Mouse (Mus musculus): Measurements from ENCODE around the gene Dicer1. TPM values are rescaled to one million over a fixed set of nuclear protein-coding genes. Genes with fewer than 3 reads are reported as not detected.

Gene Dicer1
- polyA plus RNA-seq, 1 experiment = 5.1 TPM

DNA sequence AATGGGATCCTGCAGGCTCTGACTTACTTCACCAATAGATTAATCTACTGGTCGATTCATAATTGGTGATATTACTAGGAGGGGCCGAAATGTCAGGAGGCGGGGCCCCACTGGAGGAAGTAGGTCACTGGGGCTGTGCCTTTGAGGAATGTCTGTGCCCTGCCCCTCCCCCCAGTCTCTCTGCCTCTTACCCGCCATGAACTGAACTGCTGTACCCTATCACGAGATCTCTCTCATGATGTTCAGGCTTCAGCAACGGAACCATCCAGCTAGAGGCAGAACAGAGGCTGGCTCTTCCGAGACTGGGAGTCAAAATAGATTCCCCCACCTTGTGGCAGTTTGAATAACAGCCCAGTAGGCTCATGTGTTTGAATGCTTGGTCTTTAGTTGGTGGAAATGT, 6.3 kb upstream of the Dicer1 start:
- Histone ChIP-seq H3K79me2 (ENCODE audit: control insufficient read depth, insufficient read depth) (no peaks in the 10 kb centered on the region), H3K36me3 (ENCODE audit: control insufficient read depth, insufficient read depth) (no peaks in the 10 kb centered on the region), H3ac (ENCODE audit: control insufficient read depth, insufficient read length) (no peak overlapping the region), H3K4me3 (no peak overlapping the region), H3K27me3 (ENCODE audit: control insufficient read depth, insufficient read depth, insufficient read length) (no peaks in the 10 kb centered on the region), H3K4me2 (ENCODE audit: low read depth) (no peak overlapping the region)
- no peak for TF ChIP-seq REST (IDR thresholded peaks at IDR 0.05; ENCODE audit: insufficient read depth, insufficient read length)
- no peak for TF ChIP-seq TCF12 (IDR thresholded peaks at IDR 0.05; ENCODE audit: insufficient read depth, poor library complexity, severe bottlenecking)
- no peak for TF ChIP-seq USF1 (IDR thresholded peaks at IDR 0.05; ENCODE audit: low read depth)
- no peak for TF ChIP-seq MYOD1 (IDR thresholded peaks at IDR 0.05; ENCODE audit: control insufficient read depth in 1 of 3, insufficient read length in 2 of 3, low read depth in 2 of 3)
- no peak for TF ChIP-seq CEBPB (IDR thresholded peaks at IDR 0.05; ENCODE audit: insufficient read depth, poor library complexity, severe bottlenecking)
- no peak for TF ChIP-seq SRF (IDR thresholded peaks at IDR 0.05; ENCODE audit: control insufficient read depth, insufficient read length, low read depth)
- no peak for TF ChIP-seq MYOG (IDR thresholded peaks at IDR 0.05; ENCODE audit: control insufficient read depth in 1 of 3, insufficient read depth in 1 of 3, insufficient read length in 2 of 3, low read depth in 2 of 3)
- no peak for TF ChIP-seq E2F4 (IDR thresholded peaks at IDR 0.05; ENCODE audit: insufficient read depth)
- no peak for TF ChIP-seq POLR2A (IDR thresholded peaks at IDR 0.05; ENCODE audit: insufficient read length, low read depth)
- TF ChIP-seq TCF3 (IDR thresholded peaks at IDR 0.05; ENCODE audit: insufficient read length, low read depth) = no peak
- no peak for TF ChIP-seq POLR2AphosphoS2 (IDR thresholded peaks at IDR 0.05; ENCODE audit: insufficient read length, low read depth)
- no peak for TF ChIP-seq MAX (IDR thresholded peaks at IDR 0.05; ENCODE audit: low read depth)

DNA sequence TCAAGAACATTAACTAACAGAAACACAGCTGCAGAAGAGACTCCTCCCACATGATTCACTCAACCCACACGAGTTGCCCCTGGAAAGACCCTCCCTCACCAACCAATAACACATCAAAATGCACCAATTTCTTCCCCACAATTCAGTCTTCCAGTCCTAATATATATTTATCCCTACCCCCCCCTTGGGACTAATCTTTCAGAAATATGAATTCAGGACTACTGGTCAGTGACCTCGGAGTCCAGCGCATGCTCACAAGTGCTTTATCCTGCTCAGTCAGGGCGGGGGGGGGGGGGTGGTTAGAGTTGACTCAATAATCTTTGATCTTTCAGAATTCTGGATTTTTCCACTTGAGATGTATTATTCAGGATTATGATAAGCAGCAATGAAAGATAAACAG, 1.9 kb upstream of the Dicer1 start:
- no peak overlapping the region for H3ac ChIP-seq (ENCODE audit: control insufficient read depth, insufficient read length)
- H3K79me2 ChIP-seq (ENCODE audit: control insufficient read depth, insufficient read depth) = peaks cover 29% of the 10 kb centered on the region
- TF ChIP-seq MYOG (IDR thresholded peaks at IDR 0.05; ENCODE audit: control insufficient read depth in 1 of 3, insufficient read depth in 1 of 3, insufficient read length in 2 of 3, low read depth in 2 of 3) = no peak
- TF ChIP-seq USF1 (IDR thresholded peaks at IDR 0.05; ENCODE audit: low read depth) = no peak
- TF ChIP-seq TCF3 (IDR thresholded peaks at IDR 0.05; ENCODE audit: insufficient read length, low read depth) = no peak
- no peak for TF ChIP-seq MAX (IDR thresholded peaks at IDR 0.05; ENCODE audit: low read depth)
- no peak for TF ChIP-seq TCF12 (IDR thresholded peaks at IDR 0.05; ENCODE audit: insufficient read depth, poor library complexity, severe bottlenecking)
- TF ChIP-seq POLR2AphosphoS2 (IDR thresholded peaks at IDR 0.05; ENCODE audit: insufficient read length, low read depth) = no peak
- no peak for TF ChIP-seq CEBPB (IDR thresholded peaks at IDR 0.05; ENCODE audit: insufficient read depth, poor library complexity, severe bottlenecking)
- no peak for TF ChIP-seq SRF (IDR thresholded peaks at IDR 0.05; ENCODE audit: control insufficient read depth, insufficient read length, low read depth)
- no peak for TF ChIP-seq MYOD1 (IDR thresholded peaks at IDR 0.05; ENCODE audit: control insufficient read depth in 1 of 3, insufficient read length in 2 of 3, low read depth in 2 of 3)
- TF ChIP-seq POLR2A (IDR thresholded peaks at IDR 0.05; ENCODE audit: insufficient read length, low read depth) = no peak
- no peaks in the 10 kb centered on the region for H3K27me3 ChIP-seq (ENCODE audit: control insufficient read depth, insufficient read depth, insufficient read length)
- no peak overlapping the region for H3K4me2 ChIP-seq (ENCODE audit: low read depth)
- no peaks in the 10 kb centered on the region for H3K36me3 ChIP-seq (ENCODE audit: control insufficient read depth, insufficient read depth)
- H3K4me3 ChIP-seq = no peak overlapping the region

DNA sequence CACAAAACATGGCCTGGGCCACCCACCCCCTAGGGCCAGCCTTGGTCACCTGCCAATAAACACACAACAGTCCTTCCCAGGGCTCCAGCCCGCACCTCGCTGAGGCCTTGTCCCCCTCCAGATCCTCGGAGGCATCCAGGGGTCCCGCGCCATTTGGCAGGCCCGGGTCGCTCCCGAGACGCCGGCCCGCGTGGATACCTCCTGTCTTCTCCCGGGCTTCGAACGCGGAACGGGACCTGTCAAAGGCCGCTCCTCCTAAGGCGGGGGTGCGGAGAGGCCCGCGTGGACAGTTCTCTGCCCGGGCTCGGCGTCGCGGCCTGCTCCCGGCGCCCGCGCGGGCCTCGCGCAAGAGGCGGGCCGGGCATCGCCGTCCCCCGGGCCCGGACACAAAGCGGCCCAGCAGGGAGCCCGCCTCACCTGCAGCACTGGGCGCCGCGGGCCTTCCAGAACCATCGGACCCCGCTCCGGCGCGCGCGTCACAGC, 380 bp downstream of the Dicer1 start:
- peak overlapping the region; percentile 57 for H3K4me3 ChIP-seq
- no peaks in the 10 kb centered on the region for H3K27me3 ChIP-seq (ENCODE audit: control insufficient read depth, insufficient read depth, insufficient read length)
- no peak for TF ChIP-seq USF1 (IDR thresholded peaks at IDR 0.05; ENCODE audit: low read depth)
- no peak for TF ChIP-seq E2F4 (IDR thresholded peaks at IDR 0.05; ENCODE audit: insufficient read depth)
- TF ChIP-seq POLR2A (IDR thresholded peaks at IDR 0.05; ENCODE audit: insufficient read length, low read depth) = peak; percentile 37
- H3K36me3 ChIP-seq (ENCODE audit: control insufficient read depth, insufficient read depth) = no peaks in the 10 kb centered on the region
- H3K79me2 ChIP-seq (ENCODE audit: control insufficient read depth, insufficient read depth) = peaks cover 52% of the 10 kb centered on the region
- peak overlapping the region; percentile 89 for H3ac ChIP-seq (ENCODE audit: control insufficient read depth, insufficient read length)
- H3K4me2 ChIP-seq (ENCODE audit: low read depth) = peak overlapping the region; percentile 85

DNA sequence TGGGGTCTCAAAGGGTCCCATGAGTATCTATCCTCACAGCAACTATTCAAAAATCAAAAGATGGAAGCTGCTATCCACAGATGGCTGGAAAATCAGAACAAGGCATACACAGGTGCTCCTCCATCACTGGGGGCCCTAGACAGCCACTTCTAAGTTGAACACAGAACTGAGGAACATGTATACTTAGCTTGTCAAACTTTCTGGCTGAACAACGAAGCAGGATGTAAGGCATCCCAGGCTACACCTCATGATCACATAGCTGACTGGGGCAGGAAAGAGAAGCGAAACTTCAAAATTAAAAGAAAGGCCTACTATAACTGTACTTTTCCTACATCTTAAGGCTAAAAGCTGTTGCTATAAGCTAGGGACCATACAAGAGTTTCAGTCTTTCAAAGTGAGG, 2.8 kb downstream of the Dicer1 start:
- Histone ChIP-seq H3K4me3 (no peak overlapping the region), H3K27me3 (ENCODE audit: control insufficient read depth, insufficient read depth, insufficient read length) (no peaks in the 10 kb centered on the region), H3ac (ENCODE audit: control insufficient read depth, insufficient read length) (no peak overlapping the region), H3K79me2 (ENCODE audit: control insufficient read depth, insufficient read depth) (peaks cover 76% of the 10 kb centered on the region), H3K4me2 (ENCODE audit: low read depth) (no peak overlapping the region), H3K36me3 (ENCODE audit: control insufficient read depth, insufficient read depth) (peaks cover 5% of the 10 kb centered on the region)
- TF ChIP-seq MYOD1 (IDR thresholded peaks at IDR 0.05; ENCODE audit: control insufficient read depth in 1 of 3, insufficient read length in 2 of 3, low read depth in 2 of 3) = no peak
- TF ChIP-seq POLR2AphosphoS2 (IDR thresholded peaks at IDR 0.05; ENCODE audit: insufficient read length, low read depth) = no peak
- TF ChIP-seq POLR2A (IDR thresholded peaks at IDR 0.05; ENCODE audit: insufficient read length, low read depth) = no peak
- no peak for TF ChIP-seq TCF12 (IDR thresholded peaks at IDR 0.05; ENCODE audit: insufficient read depth, poor library complexity, severe bottlenecking)
- no peak for TF ChIP-seq MAX (IDR thresholded peaks at IDR 0.05; ENCODE audit: low read depth)
- TF ChIP-seq TCF3 (IDR thresholded peaks at IDR 0.05; ENCODE audit: insufficient read length, low read depth) = no peak
- TF ChIP-seq MYOG (IDR thresholded peaks at IDR 0.05; ENCODE audit: control insufficient read depth in 1 of 3, insufficient read depth in 1 of 3, insufficient read length in 2 of 3, low read depth in 2 of 3) = no peak
- no peak for TF ChIP-seq SRF (IDR thresholded peaks at IDR 0.05; ENCODE audit: control insufficient read depth, insufficient read length, low read depth)
- no peak for TF ChIP-seq REST (IDR thresholded peaks at IDR 0.05; ENCODE audit: insufficient read depth, insufficient read length)
- no peak for TF ChIP-seq USF1 (IDR thresholded peaks at IDR 0.05; ENCODE audit: low read depth)
- TF ChIP-seq E2F4 (IDR thresholded peaks at IDR 0.05; ENCODE audit: insufficient read depth) = no peak
- TF ChIP-seq CEBPB (IDR thresholded peaks at IDR 0.05; ENCODE audit: insufficient read depth, poor library complexity, severe bottlenecking) = no peak

DNA sequence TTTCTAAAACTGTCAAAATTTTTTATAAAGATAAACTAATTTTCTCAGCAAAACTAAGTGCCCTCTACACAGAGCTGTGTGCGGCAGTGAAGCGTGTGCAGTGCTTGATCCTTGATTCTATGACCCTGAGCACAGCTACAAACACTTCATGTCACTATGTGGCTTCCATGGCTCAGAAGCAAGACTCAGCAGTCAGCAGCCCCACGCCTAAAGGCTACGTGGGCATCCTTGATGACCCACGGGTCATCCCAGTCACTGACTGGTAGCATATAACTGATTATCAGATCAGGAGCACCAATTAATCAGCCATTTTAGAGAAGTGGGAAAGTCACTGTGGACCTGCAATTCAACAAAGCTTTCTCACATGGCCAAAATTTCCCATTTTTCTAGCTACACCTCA, 4.5 kb downstream of the Dicer1 start:
- Histone ChIP-seq H3K79me2 (ENCODE audit: control insufficient read depth, insufficient read depth) (peaks cover 92% of the 10 kb centered on the region), H3ac (ENCODE audit: control insufficient read depth, insufficient read length) (no peak overlapping the region), H3K36me3 (ENCODE audit: control insufficient read depth, insufficient read depth) (peaks cover 5% of the 10 kb centered on the region), H3K4me2 (ENCODE audit: low read depth) (no peak overlapping the region), H3K4me3 (no peak overlapping the region), H3K27me3 (ENCODE audit: control insufficient read depth, insufficient read depth, insufficient read length) (no peaks in the 10 kb centered on the region)
- TF ChIP-seq POLR2AphosphoS2 (IDR thresholded peaks at IDR 0.05; ENCODE audit: insufficient read length, low read depth) = no peak
- TF ChIP-seq USF1 (IDR thresholded peaks at IDR 0.05; ENCODE audit: low read depth) = no peak
- no peak for TF ChIP-seq CEBPB (IDR thresholded peaks at IDR 0.05; ENCODE audit: insufficient read depth, poor library complexity, severe bottlenecking)
- TF ChIP-seq REST (IDR thresholded peaks at IDR 0.05; ENCODE audit: insufficient read depth, insufficient read length) = no peak
- no peak for TF ChIP-seq SRF (IDR thresholded peaks at IDR 0.05; ENCODE audit: control insufficient read depth, insufficient read length, low read depth)
- no peak for TF ChIP-seq MYOG (IDR thresholded peaks at IDR 0.05; ENCODE audit: control insufficient read depth in 1 of 3, insufficient read depth in 1 of 3, insufficient read length in 2 of 3, low read depth in 2 of 3)
- no peak for TF ChIP-seq TCF12 (IDR thresholded peaks at IDR 0.05; ENCODE audit: insufficient read depth, poor library complexity, severe bottlenecking)
- TF ChIP-seq POLR2A (IDR thresholded peaks at IDR 0.05; ENCODE audit: insufficient read length, low read depth) = no peak
- TF ChIP-seq E2F4 (IDR thresholded peaks at IDR 0.05; ENCODE audit: insufficient read depth) = no peak
- no peak for TF ChIP-seq MAX (IDR thresholded peaks at IDR 0.05; ENCODE audit: low read depth)
- TF ChIP-seq MYOD1 (IDR thresholded peaks at IDR 0.05; ENCODE audit: control insufficient read depth in 1 of 3, insufficient read length in 2 of 3, low read depth in 2 of 3) = no peak
- no peak for TF ChIP-seq TCF3 (IDR thresholded peaks at IDR 0.05; ENCODE audit: insufficient read length, low read depth)
